Mouse (Mus musculus) right cerebral cortex, postnatal 14 days (tissue): ENCODE data around the gene Tmem9.
A peak's percentile ranks its signal among the peaks of the same experiment; 100 is the strongest.

Experiments
- DNase-seq: peaks from one replicate; pipeline ENCODE4 v3.0.0; 2022

The Tmem9 gene

GRCm38 (mm10) chr1:136007211-136008158, at the start of gene Tmem9:
Tmem9 (plus strand) TSS chr1:136008150.
- peak; percentile 46 for DNase-seq

- DNase-seq: no peak
Observed at GRCm38 (mm10) chr1:135958483-135958882, 49.5 kb upstream of the Tmem9 start.

GRCm38 (mm10) chr1:135963177-135963576, 44.8 kb upstream of the Tmem9 start:
- no peak for DNase-seq

GRCm38 (mm10) chr1:135964561-135964960, 43.4 kb upstream of the Tmem9 start:
- peak; percentile 25 for DNase-seq

GRCm38 (mm10) chr1:135967739-135968138, 40.2 kb upstream of the Tmem9 start:
- no peak for DNase-seq

- DNase-seq: no peak
Observed at GRCm38 (mm10) chr1:135970486-135970885, 37.5 kb upstream of the Tmem9 start.

GRCm38 (mm10) chr1:135972576-135972975, 35.4 kb upstream of the Tmem9 start:
- no peak for DNase-seq

- DNase-seq: no peak
Observed at GRCm38 (mm10) chr1:135984105-135984504, 23.8 kb upstream of the Tmem9 start.

GRCm38 (mm10) chr1:135989876-135990275, 18.1 kb upstream of the Tmem9 start:
- DNase-seq: no peak

GRCm38 (mm10) chr1:135993470-135993869, 14.5 kb upstream of the Tmem9 start:
- no peak for DNase-seq

- DNase-seq: no peak
Observed at GRCm38 (mm10) chr1:135997537-135997936, 10.4 kb upstream of the Tmem9 start.

- DNase-seq: no peak
Observed at GRCm38 (mm10) chr1:135999720-136000287, 8.1 kb upstream of the Tmem9 start.

- DNase-seq: no peak
Observed at GRCm38 (mm10) chr1:136001438-136001837, 6.5 kb upstream of the Tmem9 start.

- no peak for DNase-seq
Observed at GRCm38 (mm10) chr1:136006292-136006748, 1.6 kb upstream of the Tmem9 start, which contains the start of gene Igfn1. Igfn1 (minus strand) TSS chr1:136006342.

GRCm38 (mm10) chr1:136008159-136008533, 196 bp downstream of the Tmem9 start:
- DNase-seq: no peak

- DNase-seq: no peak
Observed at GRCm38 (mm10) chr1:136010247-136010646, 2.3 kb downstream of the Tmem9 start.

GRCm38 (mm10) chr1:136013513-136013912, 5.6 kb downstream of the Tmem9 start:
- DNase-seq: no peak

GRCm38 (mm10) chr1:136014796-136015502, 7.0 kb downstream of the Tmem9 start:
- DNase-seq: no peak

- no peak for DNase-seq
Observed at GRCm38 (mm10) chr1:136017307-136017706, 9.4 kb downstream of the Tmem9 start.

- DNase-seq: peak; percentile 92
Observed at GRCm38 (mm10) chr1:136017907-136018313, 10.0 kb downstream of the Tmem9 start.

GRCm38 (mm10) chr1:136018390-136019189, 10.6 kb downstream of the Tmem9 start:
- no peak for DNase-seq

GRCm38 (mm10) chr1:136030201-136030600, 22.3 kb downstream of the Tmem9 start:
- DNase-seq: no peak

GRCm38 (mm10) chr1:136031697-136032096, 23.7 kb downstream of the Tmem9 start:
- no peak for DNase-seq
